Mouse (Mus musculus): ENCODE measurements at regions not wholly inside any gene's neighbourhood (a gene's known extent, or its start where the extent isn't known, plus 50 kb on each side); places are given as distances from the start of the nearest gene placed in this dataset.

DNA sequence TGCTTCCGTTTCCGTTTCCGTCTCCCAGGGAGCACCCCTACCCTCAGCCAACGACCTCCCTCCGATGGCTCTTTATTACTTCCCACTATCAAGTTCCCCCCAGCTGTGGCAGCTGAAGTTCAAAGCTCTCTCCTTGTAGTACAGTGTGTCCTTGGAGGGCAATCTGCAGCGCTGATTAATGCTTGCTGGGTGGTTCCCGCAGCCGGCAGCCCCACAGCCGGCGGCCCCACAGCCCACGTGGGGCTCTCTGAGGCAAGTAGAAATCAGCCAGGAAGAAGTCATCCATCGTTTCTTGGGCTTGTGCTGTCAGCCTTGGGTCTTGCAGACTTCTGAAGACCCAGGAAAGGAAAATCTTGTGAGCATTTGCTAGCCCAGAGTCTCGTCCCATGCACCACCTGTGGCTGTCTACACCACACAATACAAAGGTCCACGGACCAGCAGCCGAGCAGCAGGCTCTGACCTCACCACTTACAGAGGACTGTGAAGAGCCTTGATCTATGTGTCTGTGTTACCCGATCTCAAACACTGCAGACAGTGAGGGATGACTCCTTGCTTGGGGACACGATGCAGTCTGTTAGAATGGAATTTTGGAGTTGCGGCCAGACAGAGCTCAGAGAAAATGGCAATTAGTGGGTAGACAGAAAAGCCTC is 178.5 kb downstream of the Gadd45g start:
- TF ChIP-seq TAL1 (IDR thresholded peaks at IDR 0.05; ENCODE audit: low read length) (no peak), GATA1 (IDR thresholded peaks at IDR 0.05; ENCODE audit: low read length) (no peak)
- H3K36me3 ChIP-seq (ENCODE audit: control insufficient read depth), result no peaks in the 10 kb centered on the region
- no peaks in the 10 kb centered on the region for H3K27me3 ChIP-seq (ENCODE audit: control insufficient read depth)
- H3K9me3 ChIP-seq (ENCODE audit: control insufficient read depth, low read length), result no peaks in the 10 kb centered on the region
- peaks cover 2% of the 10 kb centered on the region; the same call in 1 of the 2 replicates for H3K4me1 ChIP-seq (ENCODE audit: control insufficient read depth)
- no peak overlapping the region for H3K4me3 ChIP-seq (replicated peaks)

DNA sequence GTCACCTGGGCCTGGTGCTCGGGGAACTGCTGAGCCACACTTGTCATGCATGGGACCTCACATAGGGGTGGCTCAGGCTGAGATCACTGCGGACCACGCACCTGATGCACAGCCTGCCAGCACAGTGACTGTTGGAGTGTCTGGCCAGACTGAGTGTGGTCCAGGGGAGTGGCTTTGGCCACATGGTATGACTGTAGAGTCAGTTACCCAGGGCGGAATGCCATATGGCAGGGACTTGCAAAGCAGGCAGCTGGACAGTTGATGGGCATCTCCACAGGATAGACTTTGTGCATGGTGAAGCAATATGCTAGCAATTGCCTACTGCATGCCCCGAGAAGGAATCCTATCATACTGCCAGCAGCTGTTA is 179.0 kb downstream of the Gadd45g start:
- Histone ChIP-seq H3K4me3 (replicated peaks) (no peak overlapping the region), H3K27me3 (ENCODE audit: control insufficient read depth) (no peaks in the 10 kb centered on the region), H3K9me3 (ENCODE audit: control insufficient read depth, low read length) (no peaks in the 10 kb centered on the region), H3K4me1 (ENCODE audit: control insufficient read depth) (peaks cover 2% of the 10 kb centered on the region; the same call in 1 of the 2 replicates), H3K36me3 (ENCODE audit: control insufficient read depth) (no peaks in the 10 kb centered on the region)
- no peak for TF ChIP-seq TAL1 (IDR thresholded peaks at IDR 0.05; ENCODE audit: low read length)
- no peak for TF ChIP-seq GATA1 (IDR thresholded peaks at IDR 0.05; ENCODE audit: low read length)

DNA sequence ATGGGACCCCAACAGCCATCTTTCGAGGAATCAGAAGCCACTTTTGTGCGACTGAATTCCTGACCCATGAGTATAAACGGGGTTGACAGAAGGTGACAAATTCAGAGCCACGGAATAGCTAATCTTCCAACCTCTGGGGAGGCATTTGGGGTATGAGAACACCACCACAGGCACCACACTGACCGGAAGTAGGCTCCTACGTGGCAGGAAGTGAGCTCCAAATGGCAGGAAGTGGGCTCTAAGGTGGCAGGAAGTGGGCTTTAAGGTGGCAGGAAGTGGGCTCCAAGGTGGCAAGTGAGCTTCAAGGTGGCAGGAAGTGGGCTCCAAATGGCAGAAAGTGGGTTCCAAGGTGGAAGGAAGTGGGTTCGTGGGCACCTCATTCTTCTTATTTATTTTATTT is 179.8 kb downstream of the Gadd45g start:
- TF ChIP-seq GATA1 (IDR thresholded peaks at IDR 0.05; ENCODE audit: low read length), result no peak
- no peak for TF ChIP-seq TAL1 (IDR thresholded peaks at IDR 0.05; ENCODE audit: low read length)
- Histone ChIP-seq H3K9me3 (ENCODE audit: control insufficient read depth, low read length) (no peaks in the 10 kb centered on the region), H3K4me3 (replicated peaks) (no peak overlapping the region), H3K4me1 (ENCODE audit: control insufficient read depth) (peaks cover 2% of the 10 kb centered on the region; the same call in 1 of the 2 replicates), H3K36me3 (ENCODE audit: control insufficient read depth) (no peaks in the 10 kb centered on the region), H3K27me3 (ENCODE audit: control insufficient read depth) (no peaks in the 10 kb centered on the region)

DNA sequence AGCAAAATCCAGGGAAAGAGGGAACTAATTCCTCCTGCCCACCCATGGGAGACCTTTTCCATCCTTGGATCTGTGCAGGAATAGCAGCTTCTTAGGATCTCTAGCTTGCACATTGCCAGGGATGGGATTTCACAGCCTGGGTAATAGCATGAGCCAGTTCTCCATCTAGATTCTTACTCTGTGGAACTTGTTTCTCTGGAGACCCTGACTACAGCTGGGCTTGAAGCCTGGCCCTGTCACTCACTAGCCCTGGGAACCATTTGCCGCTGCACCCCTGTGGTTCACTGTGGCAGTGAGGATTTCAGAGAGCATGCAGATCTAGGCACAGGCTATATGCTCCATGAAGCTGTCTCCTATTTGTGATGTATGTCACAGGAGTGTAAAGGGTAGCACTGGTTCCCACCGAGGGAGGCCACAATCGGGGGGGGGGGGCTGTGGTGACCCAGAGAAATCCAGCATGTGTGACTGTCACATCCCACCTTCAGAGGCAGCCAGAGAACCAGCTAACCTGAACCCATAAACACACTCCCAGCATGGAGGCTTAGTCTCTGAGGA is 183.5 kb downstream of the Gadd45g start:
- Histone ChIP-seq H3K9me3 (ENCODE audit: control insufficient read depth, low read length) (no peaks in the 10 kb centered on the region), H3K4me3 (replicated peaks) (no peak overlapping the region), H3K36me3 (ENCODE audit: control insufficient read depth) (no peaks in the 10 kb centered on the region), H3K27me3 (ENCODE audit: control insufficient read depth) (no peaks in the 10 kb centered on the region), H3K4me1 (ENCODE audit: control insufficient read depth) (no peaks in the 10 kb centered on the region)
- TF ChIP-seq GATA1 (IDR thresholded peaks at IDR 0.05; ENCODE audit: low read length) (no peak), TAL1 (IDR thresholded peaks at IDR 0.05; ENCODE audit: low read length) (no peak)

DNA sequence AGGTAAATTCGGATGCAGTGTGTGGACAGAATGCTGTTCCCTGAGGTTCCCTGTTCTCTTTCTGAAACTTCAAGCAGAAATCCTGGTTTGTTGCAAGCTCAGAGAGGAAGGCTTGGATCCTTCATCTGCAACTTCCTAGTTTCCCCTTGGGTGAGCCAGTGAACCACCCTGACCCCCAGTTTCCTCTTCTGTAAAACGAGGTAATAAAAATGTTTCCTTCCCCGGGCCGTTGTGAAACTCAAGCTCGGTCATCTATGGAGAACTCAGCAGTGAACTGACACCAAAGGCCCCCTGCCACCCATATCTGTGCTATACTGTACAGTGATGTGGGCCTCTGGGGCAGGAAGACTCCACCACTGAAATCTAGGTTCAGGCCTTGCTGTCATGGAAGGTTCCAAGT is 185.0 kb downstream of the Gadd45g start:
- H3K4me3 ChIP-seq (replicated peaks), result no peak overlapping the region
- no peaks in the 10 kb centered on the region for H3K27me3 ChIP-seq (ENCODE audit: control insufficient read depth)
- H3K36me3 ChIP-seq (ENCODE audit: control insufficient read depth), result no peaks in the 10 kb centered on the region
- no peaks in the 10 kb centered on the region for H3K9me3 ChIP-seq (ENCODE audit: control insufficient read depth, low read length)
- TF ChIP-seq GATA1 (IDR thresholded peaks at IDR 0.05; ENCODE audit: low read length) (no peak), TAL1 (IDR thresholded peaks at IDR 0.05; ENCODE audit: low read length) (no peak)
- no peaks in the 10 kb centered on the region for H3K4me1 ChIP-seq (ENCODE audit: control insufficient read depth)

DNA sequence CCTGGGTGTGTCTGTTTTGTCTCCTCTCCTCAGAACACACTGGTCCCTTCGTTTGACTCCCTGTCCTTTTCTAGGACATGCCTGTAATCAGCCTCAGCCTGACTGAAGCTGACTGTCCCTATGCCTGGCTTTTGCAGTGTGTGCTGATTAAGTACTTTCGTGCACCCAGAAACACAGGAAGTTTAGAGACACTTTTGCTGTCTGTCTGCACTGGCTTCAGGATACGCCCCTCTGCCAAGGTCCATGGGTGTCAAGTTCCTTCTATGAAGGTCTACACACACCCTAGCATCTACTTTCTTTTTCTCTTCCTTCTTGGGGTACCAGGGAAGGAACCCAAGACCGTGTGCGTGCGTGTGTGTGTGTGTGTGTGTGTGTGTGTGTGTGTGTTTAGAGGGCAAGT is 189.3 kb downstream of the Gadd45g start:
- no peaks in the 10 kb centered on the region for H3K27me3 ChIP-seq (ENCODE audit: control insufficient read depth)
- H3K4me1 ChIP-seq (ENCODE audit: control insufficient read depth), result no peaks in the 10 kb centered on the region
- TF ChIP-seq TAL1 (IDR thresholded peaks at IDR 0.05; ENCODE audit: low read length) (no peak), GATA1 (IDR thresholded peaks at IDR 0.05; ENCODE audit: low read length) (no peak)
- no peaks in the 10 kb centered on the region for H3K9me3 ChIP-seq (ENCODE audit: control insufficient read depth, low read length)
- no peak overlapping the region for H3K4me3 ChIP-seq (replicated peaks)
- no peaks in the 10 kb centered on the region for H3K36me3 ChIP-seq (ENCODE audit: control insufficient read depth)

DNA sequence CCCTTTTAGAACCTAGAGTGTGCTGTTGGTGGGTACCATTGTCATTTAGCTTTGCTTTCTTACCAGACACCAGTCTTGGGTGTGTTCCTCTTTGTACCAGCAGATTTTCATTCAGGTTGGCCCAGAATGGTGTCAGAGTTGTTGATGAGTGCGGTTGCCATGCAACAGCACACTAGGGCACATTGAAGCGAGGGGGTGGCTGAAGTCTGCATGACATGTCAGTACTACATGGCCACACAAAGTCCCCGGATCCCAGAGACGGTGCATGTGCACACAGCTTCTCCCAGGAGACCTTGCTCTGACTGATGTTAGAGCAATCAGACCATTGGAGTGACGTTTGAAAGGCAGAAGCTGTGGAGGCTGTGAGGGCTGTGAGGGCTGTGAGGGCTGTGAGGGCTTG is 189.9 kb downstream of the Gadd45g start:
- Histone ChIP-seq H3K36me3 (ENCODE audit: control insufficient read depth) (no peaks in the 10 kb centered on the region), H3K4me1 (ENCODE audit: control insufficient read depth) (no peaks in the 10 kb centered on the region), H3K4me3 (replicated peaks) (no peak overlapping the region), H3K9me3 (ENCODE audit: control insufficient read depth, low read length) (no peaks in the 10 kb centered on the region), H3K27me3 (ENCODE audit: control insufficient read depth) (no peaks in the 10 kb centered on the region)
- TF ChIP-seq GATA1 (IDR thresholded peaks at IDR 0.05; ENCODE audit: low read length), result no peak
- no peak for TF ChIP-seq TAL1 (IDR thresholded peaks at IDR 0.05; ENCODE audit: low read length)

DNA sequence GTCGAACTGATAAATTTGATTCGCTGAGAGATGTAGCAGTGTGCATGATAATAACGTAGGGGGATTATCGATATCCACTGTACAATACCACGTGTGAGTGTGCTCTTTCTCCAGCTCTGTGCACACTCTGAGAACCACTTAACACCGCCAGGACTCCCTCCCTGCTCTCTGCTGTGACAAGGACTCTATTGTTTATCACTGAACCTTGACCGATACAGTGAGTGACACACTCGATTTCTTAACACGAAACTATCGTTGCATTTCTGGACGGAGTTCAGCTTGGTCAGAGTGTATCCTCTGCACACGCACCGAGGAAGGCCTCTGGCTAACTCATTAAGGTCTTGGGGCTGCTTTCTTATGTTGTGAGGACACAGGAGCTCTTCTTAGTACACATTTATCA is 190.7 kb downstream of the Gadd45g start:
- no peak for TF ChIP-seq TAL1 (IDR thresholded peaks at IDR 0.05; ENCODE audit: low read length)
- Histone ChIP-seq H3K36me3 (ENCODE audit: control insufficient read depth) (no peaks in the 10 kb centered on the region), H3K9me3 (ENCODE audit: control insufficient read depth, low read length) (no peaks in the 10 kb centered on the region), H3K4me3 (replicated peaks) (no peak overlapping the region), H3K27me3 (ENCODE audit: control insufficient read depth) (no peaks in the 10 kb centered on the region), H3K4me1 (ENCODE audit: control insufficient read depth) (no peaks in the 10 kb centered on the region)

DNA sequence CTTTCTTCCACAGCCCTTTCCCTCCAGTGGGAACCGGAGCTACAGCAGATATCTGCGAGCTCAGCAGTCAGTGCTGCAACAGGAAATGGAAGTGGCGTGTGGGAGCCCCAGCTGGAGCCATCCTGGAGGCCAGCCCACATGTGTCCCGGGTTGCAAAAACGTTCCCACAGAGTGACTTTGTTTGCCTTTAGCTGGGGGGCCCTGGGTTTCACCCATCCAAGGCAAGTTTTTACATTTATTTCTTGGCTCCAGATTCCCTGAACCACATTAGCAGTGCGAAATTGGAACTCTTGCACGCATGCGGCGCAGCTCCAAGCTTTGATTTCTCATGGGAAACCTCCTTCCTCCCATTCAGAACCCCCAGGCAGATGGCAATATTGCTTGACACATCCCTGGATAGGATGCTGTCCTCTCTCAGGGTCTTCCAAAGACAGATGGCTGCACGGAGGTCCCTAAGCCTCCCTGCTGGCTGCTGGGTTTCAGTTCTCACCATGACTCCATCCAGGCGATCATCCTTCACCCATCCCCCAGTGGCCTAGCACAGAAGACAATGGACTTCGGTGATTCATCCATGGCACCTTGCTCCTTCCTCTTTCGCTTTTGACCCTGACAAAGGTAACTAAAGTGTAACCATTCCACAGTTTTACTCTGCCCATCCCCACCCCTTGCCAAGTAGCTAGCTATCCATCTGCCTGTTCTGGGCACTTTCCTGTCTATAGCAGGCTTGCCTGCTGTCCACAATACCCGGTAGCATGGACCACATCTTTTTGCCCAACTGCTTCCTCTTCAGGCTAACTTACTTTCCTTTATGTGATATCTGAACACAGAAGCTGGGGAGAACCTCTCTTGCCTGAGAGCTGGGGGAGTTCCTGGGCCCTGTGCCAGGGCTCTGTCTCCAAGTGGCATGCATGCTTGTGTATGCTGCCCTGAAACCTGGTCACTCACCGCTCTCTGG is 195.3 kb downstream of the Gadd45g start:
- H3K36me3 ChIP-seq (ENCODE audit: control insufficient read depth), result no peaks in the 10 kb centered on the region
- TF ChIP-seq TAL1 (IDR thresholded peaks at IDR 0.05; ENCODE audit: low read length) (no peak), GATA1 (IDR thresholded peaks at IDR 0.05; ENCODE audit: low read length) (no peak)
- no peaks in the 10 kb centered on the region for H3K9me3 ChIP-seq (ENCODE audit: control insufficient read depth, low read length)
- H3K4me1 ChIP-seq (ENCODE audit: control insufficient read depth), result no peaks in the 10 kb centered on the region
- no peaks in the 10 kb centered on the region for H3K27me3 ChIP-seq (ENCODE audit: control insufficient read depth)
- H3K4me3 ChIP-seq (replicated peaks), result no peak overlapping the region

All from erythroblast, embryonic 14.5 days (primary cell).